Mouse (Mus musculus) G1E (cell line): Measurements from ENCODE around the gene Slc35a1.

Experiments
- CTCF ChIP-seq: IDR thresholded peaks from 2 replicates; pipeline ENCODE4 v1.5.1; 2012; ENCODE audit warnings: low read depth, low read length, inconsistent platforms, mixed read lengths
- GATA1 ChIP-seq: IDR thresholded peaks from 2 replicates; pipeline ENCODE4 v1.6.1; 2012; ENCODE audit warnings: borderline replicate concordance, low read length, inconsistent platforms, mixed read lengths

- no peak for TF ChIP-seq CTCF
- no peak for TF ChIP-seq GATA1
Observed at GRCm38 (mm10) chr4:34719421-34719820, 32.2 kb upstream of the Slc35a1 start.
